Mouse (Mus musculus): Measurements from ENCODE around the gene Gm17622.

Gm17622 gene

GRCm38 (mm10) chr13:96529542-96529941, 39.0 kb downstream of the Gm17622 start:
- no peak for TF ChIP-seq GATA4 (IDR thresholded peaks at IDR 0.05; ENCODE audit: insufficient replicate concordance, low read length)

DNA sequence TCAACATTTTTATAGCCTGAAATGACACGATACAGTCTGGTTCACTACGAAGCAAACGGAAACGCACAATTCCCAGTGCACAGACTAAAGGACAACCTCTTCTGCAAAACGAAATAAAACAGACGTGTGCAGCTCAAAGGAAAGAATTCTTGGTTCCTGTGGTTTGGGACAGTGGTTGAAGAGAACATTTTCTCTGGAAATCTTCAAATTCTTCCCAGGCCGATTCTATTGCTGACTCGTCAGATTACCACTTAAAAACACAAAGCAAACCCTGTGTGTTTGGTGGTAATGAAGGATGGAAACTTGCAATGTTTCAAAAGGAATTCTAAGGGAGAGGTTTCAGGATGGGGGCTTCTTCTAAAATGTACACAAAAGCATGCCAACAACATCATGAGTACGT, 39.5 kb downstream of the Gm17622 start:
- TF ChIP-seq GATA4 (IDR thresholded peaks at IDR 0.05; ENCODE audit: insufficient replicate concordance, low read length), result no peak

GRCm38 (mm10) chr13:96532176-96532575, 41.6 kb downstream of the Gm17622 start:
- TF ChIP-seq GATA4 (IDR thresholded peaks at IDR 0.05; ENCODE audit: insufficient replicate concordance, low read length), result no peak

DNA sequence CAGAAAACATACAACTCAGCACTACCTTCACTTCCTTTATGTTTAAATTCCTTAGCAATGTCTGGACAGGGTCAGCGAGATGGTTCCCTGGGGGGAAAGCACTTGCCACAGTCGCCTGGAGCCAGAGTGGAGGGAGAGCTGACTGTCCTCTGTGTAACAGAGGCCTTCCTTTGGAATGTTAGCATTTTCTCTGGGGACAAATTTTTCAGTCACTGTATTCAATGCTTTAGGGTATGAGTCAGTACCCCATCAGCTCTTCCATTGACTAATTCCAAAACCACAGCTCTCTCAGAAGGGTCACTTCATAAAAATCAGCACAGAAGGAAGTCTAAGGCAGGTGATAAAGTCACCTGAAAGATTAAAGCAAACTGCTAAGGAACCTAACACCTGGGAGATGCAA, 43.2 kb downstream of the Gm17622 start:
- no peak for TF ChIP-seq GATA4 (IDR thresholded peaks at IDR 0.05; ENCODE audit: insufficient replicate concordance, low read length)

DNA sequence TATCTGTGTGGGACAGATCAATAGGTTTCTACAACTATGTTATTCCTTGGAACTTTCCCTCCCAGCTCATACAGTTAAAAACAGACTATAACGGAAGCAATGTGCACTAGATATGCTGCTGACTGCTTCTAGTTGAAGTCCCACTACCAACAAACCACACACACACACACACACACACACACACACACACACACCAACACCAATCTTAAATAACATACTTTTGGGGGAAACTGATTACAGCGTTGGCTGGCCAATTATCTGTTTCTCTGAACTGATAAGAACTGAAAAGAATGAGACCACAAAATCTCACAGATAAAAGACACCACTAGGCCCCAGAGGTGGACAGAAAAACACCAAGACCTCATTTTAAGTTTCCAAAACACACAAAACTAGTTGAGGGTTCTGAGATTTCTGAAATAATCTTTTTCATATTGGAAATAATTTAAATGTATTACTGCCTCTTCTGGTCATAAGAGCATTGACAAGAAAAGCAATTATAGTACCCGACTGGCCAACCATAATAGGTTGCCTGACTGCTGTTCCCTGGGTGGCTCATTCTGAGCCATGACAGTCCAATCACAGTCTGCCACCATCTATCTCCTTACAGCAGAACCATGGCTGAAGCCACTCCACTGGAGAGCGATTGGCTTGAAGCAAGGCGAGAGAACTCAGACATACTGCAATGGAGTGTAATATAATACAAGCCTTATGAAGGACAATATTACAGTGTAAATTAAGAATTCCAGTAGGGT, 46.5 kb downstream of the Gm17622 start:
- TF ChIP-seq GATA4 (IDR thresholded peaks at IDR 0.05; ENCODE audit: insufficient replicate concordance, low read length), result no peak

GRCm38 (mm10) chr13:96538103-96538502, 47.6 kb downstream of the Gm17622 start:
- no peak for TF ChIP-seq GATA4 (IDR thresholded peaks at IDR 0.05; ENCODE audit: insufficient replicate concordance, low read length)
